Mouse (Mus musculus): Measurements from ENCODE around the gene Flrt3. TPM values are rescaled to one million over a fixed set of nuclear protein-coding genes. Genes with fewer than 3 reads are reported as not detected.

Flrt3 gene
- polyA plus RNA-seq, 1 experiment from 2014 or later: 14.4 TPM

DNA sequence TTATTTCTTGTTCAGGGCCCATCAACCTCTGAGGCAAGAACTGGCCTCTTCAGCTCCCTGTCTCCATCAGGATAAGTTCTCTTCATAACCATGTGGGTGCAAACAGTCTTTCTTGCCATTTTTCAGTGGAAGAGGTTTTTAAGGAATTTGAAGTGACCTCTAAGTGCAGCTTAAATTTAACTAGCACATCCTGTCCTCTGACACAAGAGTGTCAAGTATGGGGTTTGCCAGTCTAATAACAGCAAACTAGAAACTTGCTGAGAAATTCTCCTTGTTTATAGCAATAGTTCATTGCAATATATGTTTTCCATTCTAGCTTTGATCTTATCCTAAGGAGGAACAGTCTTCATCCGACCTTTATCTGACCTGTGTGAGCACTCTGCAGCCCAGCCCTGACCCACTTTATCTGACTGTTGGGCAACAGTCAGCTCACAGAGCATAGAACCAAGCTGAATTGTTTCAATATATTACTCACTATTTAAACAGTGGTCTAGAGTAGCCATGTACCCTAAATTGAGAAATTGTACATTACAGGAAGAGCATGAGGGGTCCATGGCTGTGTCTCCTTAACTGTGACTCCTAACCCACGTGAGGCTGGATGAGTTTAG is 49.4 kb downstream of the Flrt3 start:
- no peaks in the 10 kb centered on the region for H3K36me3 ChIP-seq
- H3K4me2 ChIP-seq: no peak overlapping the region
- ATAC-seq (ENCODE audit: borderline replicate concordance, extremely low read depth, low FRiP score, low TSS enrichment): 0 out of 2 replicates have a peak, but pooled peaks have one; percentile 31
- H3K9me3 ChIP-seq: no peaks in the 10 kb centered on the region
- no peaks in the 10 kb centered on the region for H3K4me1 ChIP-seq
- no peaks in the 10 kb centered on the region for H3K27me3 ChIP-seq
- no peak overlapping the region for H3K9ac ChIP-seq
- WGBS: 35% methylated on average over 2 of the region's 2 CpGs
- H3K27ac ChIP-seq: no peak overlapping the region
- no peak overlapping the region for H3K4me3 ChIP-seq

DNA sequence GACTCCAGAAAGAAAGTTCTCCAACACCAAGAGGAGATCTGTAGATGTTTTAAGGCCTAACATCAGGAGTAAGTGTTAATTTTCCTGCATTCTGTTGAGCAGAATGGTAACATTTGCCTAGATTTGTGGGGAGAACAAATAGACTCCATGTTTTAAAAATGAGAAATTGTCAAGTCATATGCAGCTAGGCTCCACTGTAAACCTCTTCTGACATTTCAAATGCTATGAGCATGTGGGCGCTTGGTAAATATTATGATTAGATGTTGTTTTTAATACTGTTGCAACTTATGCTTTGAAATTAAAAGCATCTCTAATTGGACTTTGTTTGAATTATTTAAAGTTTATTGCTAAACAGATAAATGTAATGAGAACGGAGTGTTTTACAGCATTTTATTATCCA is 55.8 kb downstream of the Flrt3 start:
- Histone ChIP-seq H3K27ac (no peak overlapping the region), H3K27me3 (no peaks in the 10 kb centered on the region), H3K9ac (no peak overlapping the region), H3K4me3 (no peak overlapping the region), H3K4me2 (no peak overlapping the region), H3K9me3 (no peaks in the 10 kb centered on the region), H3K4me1 (no peaks in the 10 kb centered on the region), H3K36me3 (no peaks in the 10 kb centered on the region)
- no peak for ATAC-seq (ENCODE audit: borderline replicate concordance, extremely low read depth, low FRiP score, low TSS enrichment)
- 87% methylated on average over 2 of the region's 2 CpGs for WGBS

Measured in lung, embryonic 15.5 days (tissue).